Mouse (Mus musculus) cerebral cortex, adult 2 months (tissue): Measurements from ENCODE around the gene Dtnb.

Experiments used
- WGBS: fragments of 180-500 bp; shearing (Covaris S2); methylation state at CpG from one replicate; pipeline ENCODE4 v1.1.7; 2018; 5-methylcytosine and 5-hydroxymethylcytosine counted together

The Dtnb gene

DNA sequence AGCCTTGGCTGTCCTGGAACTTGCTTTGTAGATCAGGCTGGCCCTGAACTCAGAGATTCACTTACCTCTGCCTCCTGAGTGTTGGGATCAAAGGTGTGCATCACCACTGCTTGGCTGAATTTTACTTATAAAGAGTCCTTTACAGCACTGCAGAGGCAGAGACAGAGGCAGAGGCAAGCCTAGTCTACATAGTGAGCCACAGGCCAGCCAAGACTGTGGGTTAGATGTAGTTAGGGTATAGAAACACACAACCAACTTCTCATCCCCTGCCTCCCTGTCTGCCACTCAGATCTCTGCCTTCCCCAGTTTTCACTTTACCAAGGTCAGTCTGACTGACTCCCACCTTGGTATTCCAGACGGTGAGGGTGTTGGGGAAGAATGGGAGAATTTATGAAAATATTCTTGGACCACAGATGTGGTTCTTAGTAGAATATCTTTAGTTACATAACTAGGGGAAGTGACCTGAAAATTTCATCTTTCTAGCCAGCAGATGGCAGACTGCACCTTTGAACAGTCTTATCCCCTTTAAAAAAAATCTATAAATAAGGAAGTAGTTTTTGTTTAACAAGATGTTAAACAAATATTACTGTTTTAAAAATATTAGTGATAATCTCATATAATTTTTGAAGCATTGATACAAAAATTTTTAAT, 88.9 kb downstream of the Dtnb start:
- 31% methylated on average over 1 of the region's 1 CpGs for WGBS

DNA sequence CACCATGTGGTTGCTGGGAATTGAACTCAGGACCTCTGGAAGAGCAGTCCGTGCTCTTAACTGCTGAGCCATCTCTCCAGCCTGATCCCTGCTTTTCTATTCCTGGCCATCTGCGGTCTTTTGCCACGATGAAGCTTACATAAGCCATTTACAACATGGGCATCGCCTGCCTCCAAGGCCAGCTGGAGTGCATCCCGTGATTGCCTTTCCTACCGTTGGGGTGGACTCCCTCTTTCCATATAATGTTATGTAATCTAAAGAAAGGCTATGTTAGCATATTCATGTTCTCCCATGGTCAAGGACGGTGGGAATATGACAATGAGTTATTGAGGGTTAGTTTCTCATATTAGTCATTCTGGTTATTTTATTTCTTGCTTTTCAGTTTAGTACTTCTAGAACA, 91.2 kb downstream of the Dtnb start:
- WGBS, result 59% methylated on average over 7 of the region's 7 CpGs

DNA sequence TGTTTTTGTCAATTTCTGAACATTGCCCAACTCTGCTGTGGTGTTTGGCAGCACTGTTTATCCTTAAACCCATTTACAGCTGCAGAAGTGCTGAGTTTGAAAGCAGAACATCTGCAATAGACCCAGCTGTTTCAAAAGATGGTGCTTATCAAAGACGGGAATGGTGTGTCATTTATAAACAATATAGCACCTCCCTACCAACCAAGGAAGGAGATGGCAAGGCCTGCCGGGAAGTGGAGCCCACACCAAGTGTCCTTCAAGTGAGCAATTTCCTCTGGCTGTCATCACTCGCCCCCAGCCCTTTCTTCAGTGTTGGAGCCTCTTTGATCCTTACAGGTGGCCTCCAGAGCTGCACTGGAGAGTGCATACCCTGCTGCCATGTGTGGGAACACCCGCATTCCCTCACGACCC, 97.8 kb downstream of the Dtnb start:
- 55% methylated on average over 5 of the region's 5 CpGs for WGBS

DNA sequence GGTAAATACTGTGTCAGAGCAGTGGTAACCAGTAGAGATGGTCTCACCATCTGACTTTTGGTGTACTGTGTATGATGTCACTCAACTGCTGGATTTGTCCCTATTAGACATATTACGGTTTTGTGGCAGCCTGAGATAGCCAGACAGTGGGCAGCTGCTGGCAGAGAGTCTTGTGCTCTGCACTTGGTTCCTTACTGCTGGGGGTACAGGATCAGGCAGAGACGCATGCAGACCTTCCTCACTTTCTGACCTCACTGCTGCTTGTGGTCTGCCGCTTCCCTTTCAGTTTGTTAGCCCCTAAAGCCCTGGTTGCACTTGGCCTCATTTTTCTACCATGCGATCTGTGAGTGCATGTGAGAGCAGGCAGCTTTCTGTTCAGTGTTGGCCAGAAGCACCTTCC, 98.9 kb downstream of the Dtnb start:
- WGBS, result 74% methylated on average over 4 of the region's 4 CpGs

DNA sequence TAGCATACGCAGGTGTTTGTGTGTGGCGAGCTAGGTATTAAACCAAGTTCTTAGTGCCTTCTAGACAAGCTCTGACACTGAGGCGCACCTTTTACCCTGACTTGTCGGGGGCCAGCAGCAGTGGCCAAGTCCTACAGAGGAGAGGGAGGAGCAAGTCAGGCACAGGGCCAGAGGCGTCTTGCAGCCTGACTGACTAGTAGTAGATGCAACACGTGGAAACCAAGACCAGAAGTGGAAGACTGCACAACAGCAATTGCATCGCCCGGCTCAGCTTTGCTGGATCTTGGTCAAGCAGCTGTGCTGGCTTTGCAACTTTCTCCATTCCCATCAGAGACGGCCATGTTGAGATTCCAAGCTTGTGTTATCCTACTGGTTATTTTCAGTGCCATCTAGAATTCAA, 100.6 kb downstream of the Dtnb start:
- 78% methylated on average over 9 of the region's 9 CpGs for WGBS

DNA sequence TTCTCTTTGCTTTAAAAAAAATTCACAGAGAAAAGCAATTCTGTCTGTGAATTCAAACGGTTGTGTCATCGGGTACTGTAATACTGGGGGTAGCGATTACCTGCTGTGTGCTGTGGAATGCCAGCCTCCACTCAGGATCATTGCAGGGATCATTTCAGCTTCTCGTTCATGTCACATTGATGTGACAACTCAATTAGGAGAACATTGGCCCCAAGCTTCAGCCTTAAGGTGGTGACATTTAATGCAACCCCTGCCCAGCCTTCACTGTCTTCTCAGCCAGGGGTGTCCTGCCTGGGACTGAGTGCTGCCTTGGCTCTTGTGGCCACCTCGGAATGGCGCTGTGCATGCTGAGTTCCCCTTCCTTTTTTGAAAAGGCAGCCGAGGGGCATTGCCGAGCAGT, 101.7 kb downstream of the Dtnb start:
- WGBS, result 67% methylated on average over 8 of the region's 8 CpGs

DNA sequence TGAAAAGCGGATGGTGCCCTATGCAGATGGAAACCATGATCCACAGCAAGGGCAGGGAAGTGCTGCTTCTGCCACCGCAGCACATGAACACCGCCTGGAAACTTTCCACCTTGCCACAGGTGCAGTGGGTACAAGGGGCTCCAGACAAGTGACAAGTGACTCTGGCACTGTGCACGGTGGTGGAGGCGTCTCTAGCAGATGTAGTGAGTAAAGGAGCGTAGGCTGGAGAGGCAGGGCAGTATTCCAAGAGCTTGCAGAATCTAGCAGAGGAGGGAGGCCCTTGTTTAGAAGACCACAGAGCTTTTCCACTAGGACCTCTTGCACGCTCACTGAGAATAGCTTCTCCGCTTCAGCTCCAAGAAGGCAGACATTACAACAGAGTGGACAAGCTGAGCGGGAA, 102.7 kb downstream of the Dtnb start:
- 46% methylated on average over 9 of the region's 9 CpGs for WGBS

DNA sequence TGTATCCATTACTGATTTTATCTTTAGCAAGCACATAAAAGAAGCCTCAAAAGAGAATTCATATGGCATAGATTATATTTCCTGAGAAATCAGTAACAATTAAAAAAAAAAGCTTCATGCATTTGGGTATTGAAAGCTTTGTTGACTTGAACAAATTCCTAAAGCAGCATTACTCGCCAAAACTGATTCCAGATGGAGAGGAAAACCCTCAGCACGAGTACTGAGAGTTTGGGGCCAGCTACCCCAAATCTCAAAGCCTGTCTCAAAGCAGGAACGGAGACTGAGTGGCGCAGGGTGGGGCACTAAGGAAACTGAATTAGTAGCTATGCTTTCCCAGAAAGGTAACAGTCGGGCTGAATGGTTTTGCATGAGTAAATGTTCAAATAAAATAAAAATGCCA, 108.5 kb downstream of the Dtnb start:
- WGBS, result 74% methylated on average over 5 of the region's 5 CpGs

DNA sequence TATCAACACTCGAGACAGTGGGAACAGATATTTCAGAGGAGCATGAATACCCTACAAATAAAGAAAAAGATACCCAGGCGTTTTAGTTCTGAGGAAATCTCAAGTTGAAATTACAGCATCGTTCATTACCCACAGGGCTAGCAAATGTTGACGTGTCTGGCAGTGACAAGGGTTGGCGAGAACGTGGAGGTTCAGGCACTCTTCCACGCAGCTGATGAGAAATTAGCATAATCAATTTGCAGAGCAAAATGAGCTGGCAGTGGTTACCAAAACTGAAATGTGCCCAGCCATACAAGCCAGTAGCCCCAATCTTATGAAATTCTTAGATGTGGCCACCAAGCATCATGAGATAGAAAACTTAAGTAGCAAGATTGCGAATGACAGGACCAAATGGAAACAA, 110.9 kb downstream of the Dtnb start:
- 59% methylated on average over 8 of the region's 8 CpGs for WGBS

DNA sequence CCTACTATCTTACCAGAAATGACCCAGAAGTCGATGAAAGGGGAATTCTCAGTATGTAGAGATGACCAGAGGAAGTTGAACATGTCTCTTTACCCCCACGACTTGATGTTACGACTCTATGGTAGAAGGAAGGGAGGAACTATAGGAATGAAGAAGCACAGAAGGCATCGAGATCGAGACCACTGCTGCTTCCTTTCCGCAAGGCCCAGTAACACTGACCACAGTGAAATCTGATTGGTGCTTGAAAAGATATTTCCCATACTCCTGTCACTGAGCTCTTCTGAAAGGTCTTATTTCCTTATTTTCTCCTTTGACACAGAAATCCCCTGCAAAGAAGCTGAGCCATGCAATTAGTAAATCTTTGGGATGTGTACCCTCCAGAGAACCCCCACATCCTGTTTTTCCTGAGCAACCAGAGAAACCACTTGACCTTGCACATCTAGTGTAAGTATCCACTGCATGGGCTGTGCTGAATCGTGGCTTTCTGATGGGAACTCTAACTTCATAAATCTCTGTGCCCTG, 114.3 kb downstream of the Dtnb start:
- 88% methylated on average over 7 of the region's 7 CpGs for WGBS

DNA sequence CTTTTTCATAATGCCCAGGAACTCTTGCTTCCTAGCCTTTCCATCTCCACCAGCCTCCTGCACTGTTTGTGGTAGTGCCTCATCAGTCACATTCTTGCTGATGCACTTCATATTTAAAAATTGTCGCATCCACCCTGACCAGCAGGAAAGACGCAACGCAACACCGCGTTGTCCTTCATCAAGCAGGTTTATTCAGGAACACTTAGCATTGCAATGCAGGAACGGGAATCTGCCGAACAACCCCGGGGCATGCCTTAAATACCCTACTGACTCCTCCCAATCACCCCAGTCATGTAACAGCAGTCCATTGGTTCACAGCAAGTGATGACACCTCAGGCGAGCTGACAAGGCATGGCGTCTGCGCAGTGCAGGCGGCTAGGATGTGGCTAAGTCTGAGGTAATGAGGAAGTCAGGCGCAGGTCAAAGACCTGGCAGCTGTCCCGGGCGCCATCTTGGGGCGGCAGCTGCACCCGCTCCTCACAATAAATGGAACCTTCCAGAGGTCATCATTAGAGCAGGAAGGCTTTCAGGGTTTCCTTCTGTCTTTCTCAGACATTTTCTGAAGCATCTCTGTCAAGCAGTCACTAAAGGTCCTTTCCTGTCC, 118.8 kb downstream of the Dtnb start:
- 97% methylated on average over 17 of the region's 17 CpGs for WGBS

DNA sequence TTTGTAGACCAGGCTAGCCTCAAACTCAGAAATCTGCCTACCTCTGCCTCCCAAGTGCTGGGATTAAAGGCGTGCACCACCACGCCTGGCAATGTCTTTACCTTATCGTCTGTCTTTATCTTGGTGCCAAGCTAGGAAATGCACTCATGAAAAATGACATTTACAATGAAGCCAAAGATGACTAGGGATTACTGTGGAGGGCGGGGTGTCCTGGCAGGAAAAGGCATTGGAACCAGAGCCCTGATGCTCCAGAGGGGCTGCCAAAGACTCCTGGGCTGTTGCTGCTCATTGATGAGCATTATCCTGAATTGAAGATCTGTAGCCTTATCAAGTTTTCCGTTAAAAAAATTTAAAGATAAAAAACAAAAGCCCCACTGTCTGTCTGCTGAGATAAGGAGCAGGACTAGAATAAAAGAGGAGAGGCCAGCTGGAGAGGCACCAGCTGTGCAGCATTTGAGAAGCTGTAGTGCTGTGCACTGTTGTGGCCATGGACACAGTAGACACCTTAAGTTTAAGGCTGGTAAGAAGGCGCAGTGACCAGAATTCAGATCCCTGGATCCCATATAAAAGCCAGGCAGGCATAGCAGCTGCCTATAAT, 120.7 kb downstream of the Dtnb start:
- WGBS, result 76% methylated on average over 6 of the region's 6 CpGs

DNA sequence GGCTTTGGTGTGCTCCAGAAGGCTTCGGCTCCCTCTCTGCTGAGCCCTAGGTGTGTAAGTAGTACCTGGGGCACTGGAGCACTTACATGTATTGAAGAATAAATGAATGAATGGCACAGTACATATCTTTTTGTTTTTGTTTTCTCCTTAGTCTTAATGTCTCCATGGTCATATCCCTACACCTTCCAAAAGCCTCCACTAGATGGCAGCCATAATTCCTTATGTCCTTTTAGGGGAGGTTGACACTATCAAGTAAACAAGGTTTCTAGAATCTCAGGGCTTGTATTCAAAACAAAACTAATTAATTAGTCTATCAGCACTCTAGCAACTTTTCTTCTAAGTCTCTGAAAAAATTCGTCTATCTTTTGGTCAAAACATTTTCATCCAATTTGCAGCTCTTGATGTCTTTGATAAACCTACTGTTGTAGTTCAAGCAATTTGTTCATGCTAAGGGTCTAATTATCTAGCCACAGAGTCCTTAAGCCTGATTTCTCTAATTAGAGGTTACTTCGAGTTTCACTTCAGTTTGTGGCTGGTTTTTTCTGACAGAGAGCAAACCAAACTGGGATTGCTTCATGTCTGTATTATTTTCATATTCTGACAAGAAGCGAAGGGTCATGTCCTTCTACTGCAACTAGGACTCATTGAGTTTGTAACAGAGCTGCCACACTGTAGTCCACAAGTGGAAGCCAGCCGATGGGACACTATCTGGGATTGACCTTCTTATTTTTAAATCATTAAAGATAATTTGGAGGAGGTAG, 123.7 kb downstream of the Dtnb start:
- 57% methylated on average over 5 of the region's 5 CpGs for WGBS

DNA sequence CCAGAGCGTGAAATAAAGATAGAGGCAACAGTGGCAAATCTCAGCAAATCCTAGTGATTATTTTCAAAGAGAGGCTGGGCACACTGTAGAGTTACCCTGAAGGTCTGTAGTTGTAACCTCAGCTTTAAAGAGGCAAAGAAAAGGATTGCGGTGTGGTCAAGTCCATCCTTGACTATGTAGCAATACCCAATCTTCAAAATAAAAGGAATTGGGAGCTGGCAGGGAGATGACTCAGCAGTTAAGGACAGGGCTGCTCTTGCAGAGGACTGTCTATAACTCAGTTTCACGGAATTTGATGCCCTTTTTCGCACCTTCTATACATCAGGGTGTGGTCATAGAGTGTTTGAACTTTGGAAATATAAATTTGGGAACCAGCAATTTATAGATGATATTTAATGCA, 128.3 kb downstream of the Dtnb start:
- WGBS, result 92% methylated on average over 4 of the region's 4 CpGs

DNA sequence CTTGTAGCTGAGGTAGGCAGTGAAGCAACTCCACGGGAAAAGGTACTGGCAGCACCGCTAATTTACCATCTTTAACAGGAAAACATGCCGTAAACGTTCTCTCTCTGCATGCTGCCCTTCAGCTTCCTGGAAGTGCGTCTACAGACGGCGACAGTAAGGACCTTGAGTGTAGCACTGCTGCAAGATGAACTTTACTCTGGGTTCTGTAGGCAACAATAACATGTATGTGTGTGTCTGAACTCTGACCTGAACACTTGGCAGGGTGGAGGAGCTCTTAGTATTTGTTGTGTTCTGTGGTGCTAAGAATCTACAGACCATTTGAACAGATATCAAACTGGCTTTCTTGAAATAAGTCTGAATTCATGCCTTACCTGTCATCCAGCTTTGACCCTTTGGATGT, 130.7 kb downstream of the Dtnb start:
- WGBS, result 69% methylated on average over 7 of the region's 7 CpGs

DNA sequence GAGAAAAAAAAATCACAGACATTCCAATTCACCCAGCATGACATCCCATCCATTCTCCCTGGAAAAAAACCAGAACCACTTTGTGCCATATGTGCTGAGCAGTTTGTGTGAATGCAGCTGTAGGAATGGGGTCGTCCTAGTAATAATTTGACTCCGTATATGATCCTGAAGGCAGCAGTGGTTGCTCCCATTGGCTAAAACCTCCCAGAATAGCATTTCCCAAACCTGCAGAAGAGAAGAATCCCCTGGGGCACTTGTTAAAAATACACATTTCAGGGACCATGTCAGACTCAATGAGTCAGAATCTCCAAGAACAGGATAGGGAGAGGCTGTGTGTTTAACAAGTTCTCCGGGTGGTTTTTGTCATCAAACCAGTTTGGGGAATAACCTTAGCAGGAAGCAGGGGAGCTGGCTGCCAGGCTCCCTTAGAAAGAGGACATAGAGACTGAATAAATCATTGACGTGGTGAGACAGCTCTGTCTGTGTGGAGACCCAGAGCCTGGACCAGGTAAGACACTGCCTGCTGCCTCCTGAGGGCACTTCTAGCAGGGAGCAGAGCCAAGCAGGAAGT, 147.1 kb downstream of the Dtnb start:
- 39% methylated on average over 4 of the region's 4 CpGs for WGBS

DNA sequence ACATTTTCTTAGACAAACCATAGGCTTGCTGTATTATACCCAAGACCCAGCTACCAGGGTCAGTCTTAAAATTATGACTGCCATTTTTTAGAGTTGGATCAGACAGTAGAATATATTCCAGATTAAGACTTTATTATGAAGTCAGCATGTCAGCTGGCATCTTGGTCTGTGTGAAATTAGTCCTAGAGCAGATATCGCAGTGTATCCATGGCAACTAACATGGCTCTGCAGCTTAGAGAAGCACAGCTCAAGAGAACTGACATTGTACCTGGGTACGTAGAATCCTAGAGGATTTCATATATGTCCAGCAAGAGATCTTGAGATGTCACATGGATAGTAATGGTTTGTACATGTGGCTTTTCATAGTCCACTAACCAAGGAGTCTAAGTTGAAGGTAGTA, 148.3 kb downstream of the Dtnb start:
- WGBS, result 74% methylated on average over 2 of the region's 2 CpGs

DNA sequence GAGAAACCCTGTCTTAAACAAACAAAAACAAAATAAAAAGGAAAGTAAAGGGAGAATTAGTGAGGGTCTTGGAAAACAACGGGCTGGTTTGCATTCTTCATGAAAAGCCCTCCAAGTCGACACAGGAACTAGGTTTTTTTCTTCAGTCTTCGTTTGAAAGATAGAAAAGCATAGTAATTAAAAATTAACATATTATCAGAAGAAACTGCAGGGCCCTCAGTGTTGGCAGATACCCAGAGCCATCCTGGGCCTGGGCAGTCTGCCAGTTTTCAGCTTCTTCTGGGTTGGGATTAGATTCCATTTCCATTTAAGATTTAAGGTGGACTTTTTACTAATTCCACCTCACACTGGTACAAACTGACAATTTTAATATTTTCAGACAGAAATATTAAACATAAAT, 151.6 kb downstream of the Dtnb start:
- WGBS, result 50% methylated on average over 3 of the region's 3 CpGs

DNA sequence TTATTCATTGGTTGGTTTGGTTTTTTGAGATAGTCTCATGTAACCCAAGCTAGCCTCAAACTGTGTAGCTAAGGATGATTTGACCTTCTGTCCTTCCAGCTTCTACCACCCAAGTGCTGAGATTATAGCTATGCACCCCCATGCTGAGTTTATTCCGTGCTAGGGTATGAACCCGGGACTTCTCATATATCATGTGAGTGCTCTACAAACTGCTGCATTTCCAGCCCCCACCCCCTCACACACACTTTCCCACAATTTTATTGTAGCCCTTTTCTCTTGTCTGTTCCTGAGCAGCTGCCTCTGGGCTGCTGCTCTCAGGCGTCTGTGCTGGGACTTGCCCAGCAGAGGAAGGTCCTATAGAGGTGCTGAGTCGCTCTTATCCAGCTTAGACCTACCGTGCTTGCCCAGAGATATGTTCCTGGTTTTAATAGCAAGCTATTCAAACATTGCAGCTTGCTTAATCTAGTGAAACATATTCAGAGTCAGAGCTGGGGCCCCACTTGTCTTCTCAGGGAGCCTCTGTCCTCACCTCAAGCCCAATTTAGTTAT, 152.7 kb downstream of the Dtnb start:
- 76% methylated on average over 5 of the region's 5 CpGs for WGBS

DNA sequence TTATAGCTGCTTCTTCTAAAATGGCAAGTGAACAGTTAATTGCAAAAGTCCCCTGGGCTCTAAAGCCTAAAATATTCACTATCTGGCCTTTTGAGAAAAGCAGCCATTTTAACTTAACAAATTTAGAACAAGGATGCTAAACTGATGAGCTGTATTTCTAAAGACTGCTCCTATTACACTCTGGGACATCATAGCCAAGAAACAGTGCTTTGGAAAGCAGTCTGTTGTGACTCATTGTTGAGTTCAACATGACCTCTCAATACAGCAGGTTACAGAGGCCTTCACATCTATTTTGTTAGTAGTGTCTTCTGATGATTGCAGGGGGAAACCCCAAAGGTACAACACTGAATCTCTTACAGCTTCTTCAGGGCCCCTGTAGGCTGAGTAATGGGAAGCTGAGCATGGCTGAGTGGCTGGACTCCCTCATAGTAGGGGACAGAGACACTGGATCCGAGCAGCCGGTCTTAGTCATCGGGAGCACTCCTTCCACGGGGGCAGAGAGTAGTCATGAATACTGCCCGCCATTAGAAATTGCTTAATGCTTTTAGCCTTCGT, 157.4 kb downstream of the Dtnb start:
- WGBS, result 90% methylated on average over 6 of the region's 6 CpGs

DNA sequence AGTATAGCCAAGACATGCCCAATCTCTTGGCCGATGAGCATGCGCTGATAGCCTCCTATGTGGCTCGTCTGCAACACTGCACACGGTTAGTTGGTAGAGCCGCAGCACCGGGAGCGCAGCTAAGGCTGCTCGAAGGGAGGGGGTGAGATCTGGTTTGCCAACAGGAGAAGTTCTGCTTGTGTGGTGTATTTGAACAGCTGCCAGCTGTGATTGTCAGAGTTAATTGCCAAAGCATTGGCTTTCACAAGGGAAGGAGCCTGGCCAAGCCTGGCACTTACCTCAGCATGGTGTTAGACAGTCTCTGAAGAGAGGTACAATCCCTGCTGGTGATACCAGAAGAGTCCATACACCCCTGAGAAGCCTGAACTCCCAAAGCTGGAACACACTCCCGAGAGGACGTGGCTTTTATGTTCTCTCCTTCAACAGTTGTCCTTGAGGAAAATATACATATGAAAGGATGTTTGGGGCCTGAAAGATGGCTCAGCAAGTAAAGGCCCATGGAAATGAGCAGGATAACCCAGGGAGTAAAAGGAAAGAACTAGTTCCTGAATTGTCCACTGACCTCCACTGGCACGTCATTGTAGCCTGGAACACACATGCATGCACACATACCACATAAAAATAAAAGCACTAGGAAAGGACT, 160.6 kb downstream of the Dtnb start:
- WGBS, result 50% methylated on average over 11 of the region's 11 CpGs
